Mouse (Mus musculus) E14TG2a.4 (cell line): ENCODE data around the gene Gemin2.

Experiments used
- CTCF ChIP-seq: conservative IDR thresholded peaks from 2 replicates; pipeline ENCODE4 v1.5.1; 2014; ENCODE audit warnings: low read length
- NANOG ChIP-seq: IDR thresholded peaks from 2 replicates; pipeline ENCODE4 v1.6.1; 2014; ENCODE audit warnings: borderline replicate concordance, low read length, mixed read lengths
- POU5F1 ChIP-seq: IDR thresholded peaks from 2 replicates; pipeline ENCODE4 v1.6.1; 2014; ENCODE audit warnings: low read length, borderline replicate concordance

GRCm38 (mm10) chr12:59077883-59078282, 64.7 kb downstream of the Gemin2 start:
- TF ChIP-seq CTCF (no peak), NANOG (no peak), POU5F1 (no peak)
